10 mouse cellular contexts compared by ENCODE assay signal in the genomic region with DNA sequence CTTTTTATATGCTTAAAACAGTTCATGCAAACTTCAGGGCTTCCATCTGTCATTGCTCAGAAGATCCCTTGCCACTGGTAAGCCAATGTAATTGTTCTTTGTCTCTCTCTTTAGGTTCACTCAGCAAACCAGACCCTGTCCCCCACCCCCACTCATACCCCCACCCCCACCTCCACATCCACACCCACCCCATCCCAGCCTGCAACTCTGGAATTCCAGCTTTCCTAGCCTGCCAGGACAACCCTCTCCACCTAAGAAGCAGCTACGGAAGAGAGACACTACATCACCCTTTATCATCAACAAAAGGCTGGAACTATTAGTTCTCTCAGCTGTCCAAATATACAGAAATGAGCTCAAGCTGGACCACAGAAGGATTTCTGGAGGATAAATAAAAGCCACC. TPM values are rescaled to one million over a fixed set of nuclear protein-coding genes. Genes with fewer than 3 reads are reported as not detected.
DNase-seq lines count a peak whose midpoint lies in the region; ATAC-seq and TF ChIP-seq lines count a peak whose summit lies in the region.
"Had no signal": no experiment of that assay in that cellular context is flagged by ENCODE, and none has a peak within 500 bp of the region (broad histone marks: within the 10 kb centered on the region; RNA-seq: fewer than 3 reads in every experiment).

No protein-coding gene starts in this region.

- TF ChIP-seq POLR2A in limb, embryonic 14.5 days (IDR thresholded peaks at IDR 0.05; ENCODE audit: borderline replicate concordance, extremely low read depth, insufficient read depth, insufficient read length), result no peak

- H3K9ac ChIP-seq in heart, embryonic 11.5 days (ENCODE audit: low read depth, low read length), result peak overlapping the region; percentile 76
- H3K9ac ChIP-seq in embryonic facial prominence, embryonic 13.5 days, result no peak overlapping the region
- H3K9ac ChIP-seq in limb, embryonic 14.5 days (ENCODE audit: low read depth, low read length, severe bottlenecking), result no peak overlapping the region; the same call in 1 of the 2 replicates

- TF ChIP-seq CTCF in E14TG2a.4 (conservative IDR thresholded peaks at IDR 0.05; ENCODE audit: low read length), result no peak

- peak overlapping the region; percentile 42 for H3K4me3 ChIP-seq in heart, embryonic 11.5 days (ENCODE audit: low read depth, low read length)
- H3K4me3 ChIP-seq in E14TG2a.4 (replicated peaks; ENCODE audit: low read length), result peak overlapping the region; percentile 74
- peak overlapping the region; percentile 27 for H3K4me3 ChIP-seq in embryonic facial prominence, embryonic 13.5 days
- peak overlapping the region; percentile 27 for H3K4me3 ChIP-seq in limb, embryonic 14.5 days (replicated peaks; ENCODE audit: low read length)

- intact Hi-C loops in heart, postnatal 36 days (cut with DNase I), result no loop called here

- 10% methylated on average over 1 of the region's 1 CpGs for WGBS in heart, embryonic 11.5 days (ENCODE audit: insufficient replicate concordance)
- 50% methylated on average over 1 of the region's 1 CpGs for WGBS in embryonic facial prominence, embryonic 13.5 days
- WGBS in limb, embryonic 14.5 days, result 40% methylated on average over 1 of the region's 1 CpGs

- peak overlapping the region; percentile 98 for H3K27ac ChIP-seq in heart, embryonic 11.5 days (ENCODE audit: low read depth, low read length)
- no peak overlapping the region for H3K27ac ChIP-seq in embryonic facial prominence, embryonic 13.5 days
- no peak overlapping the region for H3K27ac ChIP-seq in limb, embryonic 14.5 days (replicated peaks; ENCODE audit: low read depth, low read length)

- 0 out of 2 replicates have a peak, but pooled peaks cover 4% of the 10 kb centered on the region for H3K36me3 ChIP-seq in heart, embryonic 11.5 days (ENCODE audit: control insufficient read depth, insufficient read depth, low read length)
- peaks cover 22% of the 10 kb centered on the region for H3K36me3 ChIP-seq in E14TG2a.4 (ENCODE audit: insufficient read depth, low read length)
- H3K36me3 ChIP-seq in embryonic facial prominence, embryonic 13.5 days, result no peaks in the 10 kb centered on the region
- H3K36me3 ChIP-seq in limb, embryonic 14.5 days (ENCODE audit: control insufficient read depth, insufficient read depth, low read length), result no peaks in the 10 kb centered on the region

- H3K27me3 ChIP-seq in heart, embryonic 11.5 days (ENCODE audit: control insufficient read depth, insufficient read depth, low read length), result no peaks in the 10 kb centered on the region
- no peaks in the 10 kb centered on the region for H3K27me3 ChIP-seq in E14TG2a.4 (ENCODE audit: insufficient read depth, low read length)
- no peaks in the 10 kb centered on the region for H3K27me3 ChIP-seq in embryonic facial prominence, embryonic 13.5 days
- H3K27me3 ChIP-seq in limb, embryonic 14.5 days (ENCODE audit: control insufficient read depth, insufficient read depth, low read length), result no peaks in the 10 kb centered on the region

- H3K4me2 ChIP-seq in heart, embryonic 11.5 days, result peak overlapping the region; percentile 68
- H3K4me2 ChIP-seq in embryonic facial prominence, embryonic 13.5 days, result peak overlapping the region; percentile 44
- peak overlapping the region; percentile 35 for H3K4me2 ChIP-seq in limb, embryonic 14.5 days (replicated peaks; ENCODE audit: low read depth, low read length, severe bottlenecking)

- DNase-seq in heart, postnatal 36 days, result no peak
- no peak for DNase-seq in limb, embryonic 14.5 days (ENCODE audit: low spot score)
- DNase-seq in frontal cortex, postnatal 10 days (ENCODE audit: low spot score in 2 of 2), result no peak
- no peak for DNase-seq in right cerebral cortex, postnatal 10 days (ENCODE audit: low spot score in 2 of 2)
- DNase-seq in layer of hippocampus, adult 9-11 months, result no peak
- DNase-seq: kidney, adult 11 months; lung, postnatal 4 days had no signal

- peaks cover 27% of the 10 kb centered on the region for H3K4me1 ChIP-seq in heart, embryonic 11.5 days (ENCODE audit: control insufficient read depth, insufficient read depth, low read length)
- H3K4me1 ChIP-seq in E14TG2a.4 (replicated peaks; ENCODE audit: low read depth, low read length), result peaks cover 57% of the 10 kb centered on the region
- H3K4me1 ChIP-seq in embryonic facial prominence, embryonic 13.5 days, result no peaks in the 10 kb centered on the region
- 0 out of 2 replicates have a peak, but pooled peaks cover 3% of the 10 kb centered on the region for H3K4me1 ChIP-seq in limb, embryonic 14.5 days (ENCODE audit: control insufficient read depth, insufficient read depth, low read length)

- ATAC-seq in heart, embryonic 11.5 days (replicated peaks; ENCODE audit: insufficient number of reproducible peaks, low FRiP score, low TSS enrichment), result no peak
- ATAC-seq in embryonic facial prominence, embryonic 13.5 days (ENCODE audit: insufficient number of reproducible peaks, insufficient read depth, low FRiP score, low TSS enrichment, low read depth), result no peak
- no peak for ATAC-seq in limb, embryonic 14.5 days (ENCODE audit: low FRiP score, low read depth)

- H3K9me3 ChIP-seq in heart, embryonic 11.5 days (replicated peaks; ENCODE audit: control insufficient read depth, low read length), result no peaks in the 10 kb centered on the region
- no peaks in the 10 kb centered on the region for H3K9me3 ChIP-seq in E14TG2a.4 (ENCODE audit: low read length)
- no peaks in the 10 kb centered on the region for H3K9me3 ChIP-seq in embryonic facial prominence, embryonic 13.5 days
- H3K9me3 ChIP-seq in limb, embryonic 14.5 days (ENCODE audit: control insufficient read depth, low read length), result no peaks in the 10 kb centered on the region

RNA-seq across cellular contexts. Expression of a gene that starts 1.0 kb away (rescaled TPM):
- polyA plus RNA-seq in heart, embryonic 11.5 days (2014; fragmentation: Nextera tagmentation; extraction: Ambion mirVana), result 76.3 and 83.8 TPM in 2 replicates
- total RNA-seq in heart, postnatal 36 days (2021), result 10 to 100 TPM; 52.0 to 64.1 TPM
- 20.4 and 27.3 TPM in 2 replicates for polyA plus RNA-seq in embryonic facial prominence, embryonic 13.5 days (2015; fragmentation: Nextera tagmentation; extraction: Ambion mirVana)
- polyA plus RNA-seq in limb, embryonic 14.5 days (2012; rRNA removed), result 22.7 and 28.3 TPM in 2 replicates
- 29.6 and 31.2 TPM in 2 replicates for polyA plus RNA-seq in limb, embryonic 14.5 days (2014; fragmentation: Nextera tagmentation; extraction: Ambion mirVana)

RNA-seq across cellular contexts. Expression of a gene that starts 50.4 kb away (rescaled TPM):
- 59.6 and 68.1 TPM in 2 replicates for polyA plus RNA-seq in heart, embryonic 11.5 days (2014; fragmentation: Nextera tagmentation; extraction: Ambion mirVana)
- 10 to 100 TPM; 29.2 to 31.4 TPM for total RNA-seq in heart, postnatal 36 days (2021)
- 14.7 and 20.5 TPM in 2 replicates for polyA plus RNA-seq in embryonic facial prominence, embryonic 13.5 days (2015; fragmentation: Nextera tagmentation; extraction: Ambion mirVana)
- polyA plus RNA-seq in limb, embryonic 14.5 days (2012; rRNA removed), result 6.4 and 6.5 TPM in 2 replicates
- 18.2 and 21.0 TPM in 2 replicates for polyA plus RNA-seq in limb, embryonic 14.5 days (2014; fragmentation: Nextera tagmentation; extraction: Ambion mirVana)
